Mouse (Mus musculus): ENCODE results near the gene Trim43a. TPM values are rescaled to one million over a fixed set of nuclear protein-coding genes. Genes with fewer than 3 reads are reported as not detected.
A peak's percentile ranks its signal among the peaks of the same experiment; 100 is the strongest.
"Not testable (repeated sequence)": the region's sequence is repeated elsewhere in the genome, so short reads cannot be mapped to it uniquely, and the experiment has no call there.

The Trim43a gene
- total RNA-seq (2021), result under 1 TPM; 0.12 to 0.30 TPM
- long read RNA-seq, experiment 1, result 0 reads
- long read RNA-seq, experiment 2, result 0 reads

DNA sequence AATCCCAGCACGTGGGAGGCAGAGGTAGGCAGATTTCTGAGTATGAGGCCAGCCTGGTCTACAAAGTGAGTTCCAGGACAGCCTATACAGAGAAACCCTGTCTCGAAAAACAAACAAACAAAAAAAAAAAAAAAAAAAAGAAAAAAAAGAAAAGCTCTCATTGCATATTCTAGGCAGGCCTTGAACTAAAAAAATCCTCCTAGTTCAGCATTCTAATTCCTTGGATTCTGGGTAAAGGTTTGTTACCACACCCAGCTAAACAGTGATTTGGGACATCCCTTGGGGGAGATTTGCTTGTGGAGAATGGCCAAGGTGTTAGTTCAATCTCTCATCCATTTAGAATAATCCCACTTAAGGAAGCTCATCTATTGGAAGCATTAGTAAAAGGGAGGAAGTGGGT, at the start of gene Trim43a:
TSS of gene Trim43a (plus strand) at position 301 of the 400 bp plus-strand sequence.
- not testable (repeated sequence) for DNase-seq (ENCODE audit: low spot score)

- no peak for DNase-seq (ENCODE audit: low spot score)
Measured at GRCm38 (mm10) chr9:88534093-88534492, 46.6 kb upstream of the Trim43a start.

- no peak for DNase-seq (ENCODE audit: low spot score)
Measured at GRCm38 (mm10) chr9:88539546-88540224, 41.0 kb upstream of the Trim43a start.

DNA sequence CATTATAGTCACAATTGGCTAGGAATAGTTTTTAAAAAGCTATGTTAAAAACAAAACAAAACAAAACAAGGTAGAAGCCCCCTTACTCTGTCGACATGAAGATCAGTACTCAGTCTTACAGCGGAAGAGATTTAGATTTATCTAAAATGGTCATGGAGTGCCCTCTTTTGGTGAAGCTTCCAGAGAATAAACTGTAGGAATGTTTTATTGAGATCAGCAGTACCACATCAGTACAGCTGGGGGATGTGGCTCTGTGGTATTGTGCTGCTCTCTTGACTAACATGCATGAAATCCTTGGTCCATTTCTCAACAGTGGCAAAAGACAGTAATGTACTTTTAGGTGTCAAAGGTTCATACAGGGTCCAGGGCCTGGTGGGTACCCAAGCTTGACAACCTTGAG, 37.9 kb upstream of the Trim43a start:
- peak; percentile 34 for DNase-seq (ENCODE audit: low spot score)

GRCm38 (mm10) chr9:88545534-88545933, 35.2 kb upstream of the Trim43a start:
- no peak for DNase-seq (ENCODE audit: low spot score)

DNA sequence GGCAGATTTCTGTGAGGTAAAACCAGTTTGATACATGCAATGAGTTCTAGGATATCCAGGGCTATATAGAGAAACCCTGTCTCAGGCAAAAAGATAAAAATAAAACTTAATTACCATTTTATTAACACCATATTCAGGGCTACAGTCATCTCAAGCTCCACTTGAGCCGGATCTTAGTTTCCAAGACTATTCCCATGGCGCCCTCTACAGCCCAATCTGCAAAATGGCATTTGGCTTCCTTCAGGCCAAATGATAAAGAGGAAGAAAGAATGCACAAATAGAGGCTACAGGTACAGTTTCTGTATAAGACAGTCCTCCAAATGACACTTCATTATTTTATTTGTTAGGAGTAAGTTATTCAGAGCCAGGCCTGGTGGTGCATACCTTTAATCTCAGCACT, 34.5 kb upstream of the Trim43a start:
- peak; percentile 72 for DNase-seq (ENCODE audit: low spot score)

- DNase-seq (ENCODE audit: low spot score), result no peak
Measured at GRCm38 (mm10) chr9:88546657-88547056, 34.0 kb upstream of the Trim43a start.

DNA sequence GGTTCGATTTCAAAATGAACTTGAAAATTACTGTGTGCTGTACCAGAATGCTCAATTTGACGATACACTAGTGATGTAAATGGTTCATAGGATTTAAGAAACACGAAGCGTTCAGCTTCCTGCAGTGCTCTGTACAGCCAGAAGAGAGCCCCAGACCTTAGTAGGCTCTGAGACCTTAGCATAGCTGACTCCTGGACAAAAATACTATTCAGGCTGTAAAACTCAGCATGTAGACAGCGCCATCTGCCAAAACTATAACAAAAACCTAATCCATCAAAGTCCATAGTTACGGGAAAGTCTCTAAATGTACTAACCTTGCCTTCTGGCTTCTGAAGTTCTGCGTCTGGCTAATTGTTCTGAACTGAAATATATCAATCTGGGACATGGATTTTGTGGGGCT, 33.4 kb upstream of the Trim43a start:
- peak; percentile 32 for DNase-seq (ENCODE audit: low spot score)

- DNase-seq (ENCODE audit: low spot score), result peak; percentile 88
Measured at GRCm38 (mm10) chr9:88547851-88548613, 32.7 kb upstream of the Trim43a start, which contains the start of gene Zfp949. Gene Zfp949, plus strand, starts transcription at chr9:88548020.

- no peak for DNase-seq (ENCODE audit: low spot score)
Measured at GRCm38 (mm10) chr9:88548614-88548945, 32.1 kb upstream of the Trim43a start.

DNA sequence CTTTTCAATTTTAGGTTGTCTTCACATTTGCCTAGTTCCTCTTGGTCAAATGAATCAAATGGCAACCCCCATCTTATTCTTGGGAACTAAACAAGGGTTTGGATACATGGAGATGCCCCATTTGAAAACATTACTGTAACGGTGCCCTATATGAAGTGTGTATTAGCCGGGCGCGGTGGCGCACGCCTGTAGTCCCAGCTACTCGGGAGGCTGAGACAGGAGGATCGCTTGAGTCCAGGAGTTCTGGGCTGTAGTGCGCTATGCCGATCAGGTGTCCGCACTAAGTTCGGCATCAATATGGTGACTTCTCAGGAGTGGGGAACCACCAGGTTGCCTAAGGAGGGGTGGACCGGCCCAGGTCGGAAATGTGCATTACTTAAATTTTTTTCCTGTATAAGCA, 27.6 kb upstream of the Trim43a start:
- DNase-seq (ENCODE audit: low spot score), result no peak

DNA sequence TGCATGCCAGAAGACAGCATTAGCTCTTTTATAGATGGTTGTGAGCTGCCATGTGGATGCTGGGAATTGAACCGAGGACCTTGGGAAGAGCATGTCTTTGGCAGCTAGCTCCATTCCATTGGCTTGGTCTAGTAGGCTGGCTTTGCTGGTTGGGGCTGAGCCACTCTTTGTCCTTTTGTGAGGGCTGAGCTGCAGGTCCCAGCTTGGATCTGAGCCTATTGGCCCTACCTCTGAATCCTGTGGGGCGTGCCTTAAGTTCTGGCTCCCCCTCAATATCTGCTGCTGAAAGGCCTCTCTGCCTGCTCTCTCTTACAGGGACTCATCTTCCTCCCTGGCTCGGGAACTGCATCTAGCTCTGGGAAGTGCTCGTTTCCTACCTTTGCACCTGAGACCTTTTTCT, 22.5 kb upstream of the Trim43a start:
- DNase-seq (ENCODE audit: low spot score), result no peak

GRCm38 (mm10) chr9:88561476-88561875, 19.2 kb upstream of the Trim43a start:
- not testable (repeated sequence) for DNase-seq (ENCODE audit: low spot score)

GRCm38 (mm10) chr9:88570471-88570870, 10.2 kb upstream of the Trim43a start:
- DNase-seq (ENCODE audit: low spot score), result not testable (repeated sequence)

DNA sequence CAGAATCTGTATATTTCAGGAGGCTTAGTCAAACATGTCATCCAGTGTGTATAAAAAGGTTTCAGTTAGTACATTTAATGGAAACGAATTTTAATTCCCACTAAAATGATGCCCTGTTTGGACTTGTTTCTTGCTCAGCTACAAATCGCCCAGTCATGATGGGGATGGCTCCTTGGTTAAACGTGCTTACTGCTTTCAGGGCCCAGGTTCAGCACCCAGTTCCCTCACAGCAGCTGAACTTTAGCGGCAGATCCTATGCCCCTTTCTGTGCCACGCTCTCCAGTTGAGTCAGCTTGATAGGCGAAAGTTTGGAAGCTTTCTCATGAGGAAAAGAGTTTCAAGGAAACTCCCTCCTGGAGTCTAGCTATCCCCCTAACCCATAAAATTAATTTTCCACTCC, 13.0 kb downstream of the Trim43a start:
- not testable (repeated sequence) for DNase-seq (ENCODE audit: low spot score)

- peak; percentile 99 for DNase-seq (ENCODE audit: low spot score)
Measured at GRCm38 (mm10) chr9:88599206-88600162, 18.8 kb downstream of the Trim43a start.

DNA sequence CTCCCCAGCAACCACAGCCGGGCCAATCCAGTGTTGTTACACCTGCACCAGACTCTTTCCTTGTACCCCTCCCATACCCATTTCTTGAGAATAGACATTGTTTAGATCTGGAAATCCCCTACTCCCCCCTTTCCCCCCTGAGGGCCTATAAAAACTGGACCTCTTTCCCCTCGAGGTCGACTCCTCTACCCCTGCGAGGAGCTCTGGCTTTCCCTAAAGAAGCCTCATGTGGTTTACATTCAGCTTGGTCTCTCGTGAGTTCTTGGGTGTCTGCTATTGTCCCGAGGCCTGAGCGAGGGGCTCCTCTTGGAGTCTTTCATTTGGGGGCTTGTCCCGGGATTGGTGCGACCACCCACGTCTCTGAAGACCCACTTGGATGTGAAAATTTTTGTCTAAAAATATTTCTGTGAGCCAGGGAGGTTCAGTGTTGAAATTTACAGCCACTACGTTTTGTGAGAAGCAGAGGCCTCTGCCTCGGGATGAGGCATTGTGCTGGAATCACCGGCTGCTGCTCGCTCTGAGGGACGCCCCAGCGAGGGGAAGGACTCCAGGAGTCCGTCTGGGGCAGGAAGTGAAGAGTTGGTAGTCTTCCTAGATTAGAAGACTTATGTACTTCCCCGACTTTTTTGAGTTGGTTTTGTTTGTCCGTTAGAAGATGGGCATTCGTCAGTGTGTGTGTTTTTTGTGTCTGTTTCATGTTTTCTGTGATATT, 45.3 kb downstream of the Trim43a start:
- DNase-seq (ENCODE audit: low spot score), result not testable (repeated sequence)

- not testable (repeated sequence) for DNase-seq (ENCODE audit: low spot score)
Measured at GRCm38 (mm10) chr9:88638125-88638524, 57.4 kb downstream of the Trim43a start.

Data from gastrocnemius, adult 18-20 months (tissue).